Mouse (Mus musculus): Measurements from ENCODE around the gene Olfr139. TPM values are rescaled to one million over a fixed set of nuclear protein-coding genes. Genes with fewer than 3 reads are reported as not detected.

The Olfr139 gene
- not detected in 2 replicates for polyA plus RNA-seq (2015; fragmentation: Nextera tagmentation; extraction: Ambion mirVana)

DNA sequence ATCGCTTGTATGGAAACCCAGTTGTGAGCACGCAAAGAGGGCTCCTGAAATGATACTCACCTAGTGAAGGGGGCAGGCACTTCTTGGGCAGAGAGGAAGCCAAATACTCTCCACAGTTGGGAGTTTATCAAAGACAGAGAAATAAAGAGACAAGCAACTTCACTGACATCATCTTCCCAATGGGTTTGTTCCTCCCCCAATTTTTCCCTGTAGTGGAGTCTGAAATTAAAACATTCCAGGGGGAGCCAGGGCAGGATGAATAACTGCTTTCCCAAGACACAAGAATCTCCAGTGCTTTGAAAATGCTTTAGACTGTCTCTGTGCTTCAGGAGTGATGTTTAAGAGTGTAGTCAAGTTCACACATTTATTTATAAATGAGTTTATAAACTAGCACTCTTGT is at the start of gene Olfr139, which contains the start of gene Olfr399:
Gene Olfr139 (minus strand): TSS at position 101 of the 400 bp plus-strand sequence.
Gene Olfr399 (minus strand): TSS at position 165 of the 400 bp plus-strand sequence.
- WGBS = 83% methylated on average over 2 of the region's 2 CpGs

DNA sequence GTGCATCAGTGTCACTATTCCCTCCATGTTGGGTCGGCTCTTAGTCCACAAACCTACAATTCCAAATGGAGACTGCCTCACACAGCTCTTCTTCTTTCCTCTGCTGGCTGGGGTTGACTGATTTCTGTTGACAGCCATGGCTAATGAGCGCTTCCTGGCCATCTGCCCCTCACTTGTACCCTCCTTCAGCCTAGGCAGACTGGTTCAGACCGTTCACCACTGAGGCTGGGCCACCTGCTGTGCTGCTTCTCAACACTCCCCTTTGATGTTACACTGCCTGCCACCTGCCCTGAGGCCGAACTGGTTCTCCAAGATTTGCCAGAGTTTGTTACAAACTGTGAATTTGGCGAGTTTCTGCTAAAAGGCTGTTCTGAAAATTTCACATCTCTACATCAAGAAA is 48.7 kb upstream of the Olfr139 start:
- 48% methylated on average over 5 of the region's 5 CpGs for WGBS
- Histone ChIP-seq H3K4me3 (ENCODE audit: low read depth, low read length) (no peak overlapping the region), H3K4me2 (ENCODE audit: low read length) (no peak overlapping the region), H3K27me3 (ENCODE audit: control insufficient read depth, insufficient read depth, low read depth, low read length) (no peaks in the 10 kb centered on the region), H3K4me1 (ENCODE audit: control insufficient read depth, insufficient read depth, low read length) (no peaks in the 10 kb centered on the region), H3K9me3 (replicated peaks; ENCODE audit: control insufficient read depth, low read length, poor library complexity, severe bottlenecking) (peaks cover 7% of the 10 kb centered on the region; the same call in 1 of the 2 replicates), H3K36me3 (ENCODE audit: control insufficient read depth, insufficient read depth, low read length) (no peaks in the 10 kb centered on the region), H3K9ac (ENCODE audit: low read depth, low read length) (no peak overlapping the region), H3K27ac (ENCODE audit: low read length) (no peak overlapping the region)
- no peak for ATAC-seq

More for the DNA sequence above, at the start of gene Olfr139, which contains the start of gene Olfr399:
- H3K9me3 ChIP-seq (replicated peaks; ENCODE audit: control insufficient read depth, low read length, poor library complexity, severe bottlenecking) = peaks cover 15% of the 10 kb centered on the region; the same call in 1 of the 2 replicates
- no peaks in the 10 kb centered on the region for H3K27me3 ChIP-seq (ENCODE audit: control insufficient read depth, insufficient read depth, low read depth, low read length)
- H3K4me1 ChIP-seq (ENCODE audit: control insufficient read depth, insufficient read depth, low read length) = no peaks in the 10 kb centered on the region
- H3K4me2 ChIP-seq (ENCODE audit: low read length) = no peak within 1 kb of the TSS
- H3K36me3 ChIP-seq (ENCODE audit: control insufficient read depth, insufficient read depth, low read length) = no peaks in the 10 kb centered on the region
- no peak within 1 kb of the TSS for H3K27ac ChIP-seq (ENCODE audit: low read length)
- H3K9ac ChIP-seq (ENCODE audit: low read depth, low read length) = no peak within 1 kb of the TSS
- H3K4me3 ChIP-seq (ENCODE audit: low read depth, low read length) = no peak within 1 kb of the TSS
- no peak for ATAC-seq

DNA sequence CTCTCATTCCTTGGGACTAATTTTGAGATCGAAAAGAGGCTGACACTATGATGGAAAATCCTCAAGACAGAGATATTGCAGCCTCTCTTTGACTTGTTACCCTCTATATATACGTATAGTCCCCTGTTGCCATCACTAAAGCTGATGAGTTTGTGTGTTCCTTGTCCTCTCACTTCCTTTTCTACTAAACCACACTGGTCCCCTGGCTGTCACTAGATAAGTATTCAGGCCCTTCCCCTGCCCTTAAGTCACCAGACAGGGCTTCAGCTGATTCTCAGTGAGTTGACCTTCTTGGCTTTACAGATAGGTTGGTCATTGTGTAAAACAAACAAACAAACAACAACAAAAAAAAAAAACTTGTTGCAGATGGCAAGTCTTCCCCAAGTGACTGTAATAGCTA is 45.2 kb upstream of the Olfr139 start:
- no peak overlapping the region for H3K27ac ChIP-seq (ENCODE audit: low read length)
- H3K4me1 ChIP-seq (ENCODE audit: control insufficient read depth, insufficient read depth, low read length) = no peaks in the 10 kb centered on the region
- H3K9me3 ChIP-seq (replicated peaks; ENCODE audit: control insufficient read depth, low read length, poor library complexity, severe bottlenecking) = 0 out of 2 replicates have a peak, but pooled peaks cover 2% of the 10 kb centered on the region
- no peaks in the 10 kb centered on the region for H3K36me3 ChIP-seq (ENCODE audit: control insufficient read depth, insufficient read depth, low read length)
- no peak for ATAC-seq
- H3K9ac ChIP-seq (ENCODE audit: low read depth, low read length) = no peak overlapping the region
- 52% methylated on average over 2 of the region's 2 CpGs for WGBS
- H3K4me3 ChIP-seq (ENCODE audit: low read depth, low read length) = no peak overlapping the region
- H3K27me3 ChIP-seq (ENCODE audit: control insufficient read depth, insufficient read depth, low read depth, low read length) = no peaks in the 10 kb centered on the region
- no peak overlapping the region for H3K4me2 ChIP-seq (ENCODE audit: low read length)

DNA sequence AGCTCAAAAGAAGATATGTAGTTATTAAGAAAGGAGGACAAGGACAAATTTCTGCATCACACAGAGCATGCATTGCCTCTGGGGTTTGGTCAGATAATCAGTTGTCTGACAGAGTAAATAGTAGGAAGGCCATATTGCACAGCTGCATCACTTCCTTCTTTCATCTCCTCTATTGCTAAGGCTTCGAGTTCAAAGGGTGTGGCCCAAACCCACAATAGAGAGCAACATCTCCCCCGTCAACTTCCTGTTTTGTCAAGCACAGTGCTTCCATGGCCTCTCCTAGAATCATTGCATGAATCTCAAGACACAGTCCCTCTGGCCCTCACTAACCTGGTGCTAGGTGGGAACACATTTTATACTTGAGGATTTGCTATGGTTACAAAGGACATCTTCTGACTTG is 44.4 kb upstream of the Olfr139 start:
- H3K4me3 ChIP-seq (ENCODE audit: low read depth, low read length) = no peak overlapping the region
- ATAC-seq = no peak
- WGBS = 76% methylated on average over 2 of the region's 2 CpGs
- no peak overlapping the region for H3K9ac ChIP-seq (ENCODE audit: low read depth, low read length)
- no peaks in the 10 kb centered on the region for H3K27me3 ChIP-seq (ENCODE audit: control insufficient read depth, insufficient read depth, low read depth, low read length)
- no peaks in the 10 kb centered on the region for H3K4me1 ChIP-seq (ENCODE audit: control insufficient read depth, insufficient read depth, low read length)
- H3K27ac ChIP-seq (ENCODE audit: low read length) = no peak overlapping the region
- no peak overlapping the region for H3K4me2 ChIP-seq (ENCODE audit: low read length)
- 0 out of 2 replicates have a peak, but pooled peaks cover 2% of the 10 kb centered on the region for H3K9me3 ChIP-seq (replicated peaks; ENCODE audit: control insufficient read depth, low read length, poor library complexity, severe bottlenecking)
- no peaks in the 10 kb centered on the region for H3K36me3 ChIP-seq (ENCODE audit: control insufficient read depth, insufficient read depth, low read length)

DNA sequence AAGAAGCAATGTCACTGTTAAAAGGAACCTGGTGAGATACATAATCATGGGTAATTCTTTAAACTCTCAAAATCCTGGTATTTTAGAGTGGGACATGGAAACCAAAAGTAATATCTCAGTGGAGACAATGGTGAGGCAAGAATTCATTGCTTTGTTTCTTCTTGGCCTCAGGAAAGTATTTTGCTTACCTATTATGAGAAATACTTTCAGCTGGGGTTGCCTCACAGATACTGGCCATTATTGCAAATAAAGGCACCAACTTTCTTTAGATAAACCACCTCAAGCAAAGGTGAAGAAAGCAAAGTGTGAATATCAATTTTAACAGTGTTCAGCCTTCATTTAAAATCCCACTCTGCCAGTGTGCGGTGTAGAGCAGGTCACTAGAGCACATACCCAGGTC is 13.3 kb upstream of the Olfr139 start, which contains the start of gene Zfp616:
Gene Zfp616 (plus strand): TSS at position 301 of the 400 bp plus-strand sequence.
- no peak within 1 kb of the TSS for H3K4me2 ChIP-seq (ENCODE audit: low read length)
- 92% methylated on average over 1 of the region's 1 CpGs for WGBS
- ATAC-seq = no peak
- H3K27ac ChIP-seq (ENCODE audit: low read length) = no peak within 1 kb of the TSS
- H3K4me1 ChIP-seq (ENCODE audit: control insufficient read depth, insufficient read depth, low read length) = no peaks in the 10 kb centered on the region
- no peaks in the 10 kb centered on the region for H3K27me3 ChIP-seq (ENCODE audit: control insufficient read depth, insufficient read depth, low read depth, low read length)
- no peak within 1 kb of the TSS for H3K4me3 ChIP-seq (ENCODE audit: low read depth, low read length)
- no peak within 1 kb of the TSS for H3K9ac ChIP-seq (ENCODE audit: low read depth, low read length)
- no peaks in the 10 kb centered on the region for H3K36me3 ChIP-seq (ENCODE audit: control insufficient read depth, insufficient read depth, low read length)
- H3K9me3 ChIP-seq (replicated peaks; ENCODE audit: control insufficient read depth, low read length, poor library complexity, severe bottlenecking) = peaks cover 8% of the 10 kb centered on the region

DNA sequence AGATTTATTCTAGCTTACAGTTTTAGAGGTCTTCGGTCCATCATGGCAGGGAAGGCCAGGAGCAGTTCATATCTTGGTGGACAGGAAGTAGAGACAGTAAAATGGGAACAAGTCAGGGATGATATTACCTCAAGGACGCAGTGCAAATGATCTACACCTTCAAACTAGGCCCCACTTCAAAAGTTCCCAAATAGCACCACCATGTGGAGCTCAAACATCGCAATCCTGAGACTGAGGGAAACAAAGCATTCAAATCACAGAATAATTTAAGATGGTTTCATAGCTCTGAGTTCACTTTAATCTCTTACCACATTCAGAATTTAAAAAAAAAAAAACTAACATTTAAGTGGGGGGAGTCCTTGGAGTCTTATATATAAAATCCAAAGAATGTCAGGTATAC is 5.0 kb downstream of the Olfr139 start:
- no peak overlapping the region for H3K4me2 ChIP-seq (ENCODE audit: low read length)

More for the DNA sequence above, 5.0 kb downstream of the Olfr139 start:
- H3K36me3 ChIP-seq (ENCODE audit: control insufficient read depth, insufficient read depth, low read length) = no peaks in the 10 kb centered on the region
- 64% methylated on average over 3 of the region's 3 CpGs for WGBS
- H3K9ac ChIP-seq (ENCODE audit: low read depth, low read length) = no peak overlapping the region
- H3K4me3 ChIP-seq (ENCODE audit: low read depth, low read length) = no peak overlapping the region
- peaks cover 15% of the 10 kb centered on the region; the same call in 1 of the 2 replicates for H3K9me3 ChIP-seq (replicated peaks; ENCODE audit: control insufficient read depth, low read length, poor library complexity, severe bottlenecking)
- no peaks in the 10 kb centered on the region for H3K27me3 ChIP-seq (ENCODE audit: control insufficient read depth, insufficient read depth, low read depth, low read length)
- H3K27ac ChIP-seq (ENCODE audit: low read length) = no peak overlapping the region
- ATAC-seq = no peak
- no peaks in the 10 kb centered on the region for H3K4me1 ChIP-seq (ENCODE audit: control insufficient read depth, insufficient read depth, low read length)

Other genes starting within 250 kb of the Olfr139 start
- gene Olfr392, start 239.5 kb downstream of the Olfr139 start, polyA plus RNA-seq (2015; fragmentation: Nextera tagmentation; extraction: Ambion mirVana) = not detected in 2 replicates
- not detected in 2 replicates for gene Olfr393, start 205.1 kb downstream of the Olfr139 start, polyA plus RNA-seq (2015; fragmentation: Nextera tagmentation; extraction: Ambion mirVana)
- gene Olfr394, start 165.8 kb downstream of the Olfr139 start, polyA plus RNA-seq (2015; fragmentation: Nextera tagmentation; extraction: Ambion mirVana) = not detected in 2 replicates
- gene Olfr395, start 147.3 kb downstream of the Olfr139 start, polyA plus RNA-seq (2015; fragmentation: Nextera tagmentation; extraction: Ambion mirVana) = not detected in 2 replicates
- not detected in 2 replicates for gene Olfr23, start 119.9 kb downstream of the Olfr139 start, polyA plus RNA-seq (2015; fragmentation: Nextera tagmentation; extraction: Ambion mirVana)
- not detected in 2 replicates for gene Olfr397, start 95.7 kb downstream of the Olfr139 start, polyA plus RNA-seq (2015; fragmentation: Nextera tagmentation; extraction: Ambion mirVana)
- not detected in 2 replicates for gene Olfr398, start 66.1 kb downstream of the Olfr139 start, polyA plus RNA-seq (2015; fragmentation: Nextera tagmentation; extraction: Ambion mirVana)
- gene Olfr399, start 64 bp upstream of the Olfr139 start, polyA plus RNA-seq (2015; fragmentation: Nextera tagmentation; extraction: Ambion mirVana) = not detected in 2 replicates
- gene Zfp616, start 13.4 kb upstream of the Olfr139 start, polyA plus RNA-seq (2015; fragmentation: Nextera tagmentation; extraction: Ambion mirVana) = not detected in 2 replicates
- not detected in 2 replicates for gene Olfr401, start 57.2 kb upstream of the Olfr139 start, polyA plus RNA-seq (2015; fragmentation: Nextera tagmentation; extraction: Ambion mirVana)
- not detected in 2 replicates for gene Olfr402, start 97.0 kb upstream of the Olfr139 start, polyA plus RNA-seq (2015; fragmentation: Nextera tagmentation; extraction: Ambion mirVana)
- not detected in 2 replicates for gene Olfr403, start 129.7 kb upstream of the Olfr139 start, polyA plus RNA-seq (2015; fragmentation: Nextera tagmentation; extraction: Ambion mirVana)
- not detected in 2 replicates for gene Olfr43, start 154.8 kb upstream of the Olfr139 start, polyA plus RNA-seq (2015; fragmentation: Nextera tagmentation; extraction: Ambion mirVana)
- gene Olfr406, start 203.3 kb upstream of the Olfr139 start, polyA plus RNA-seq (2015; fragmentation: Nextera tagmentation; extraction: Ambion mirVana) = not detected in 2 replicates
- gene Olfr59, start 227.2 kb upstream of the Olfr139 start, polyA plus RNA-seq (2015; fragmentation: Nextera tagmentation; extraction: Ambion mirVana) = not detected in 2 replicates